Mouse (Mus musculus): ENCODE results near the gene Ccdc28a. TPM values are rescaled to one million over a fixed set of nuclear protein-coding genes. Genes with fewer than 3 reads are reported as not detected.

The Ccdc28a gene
- polyA plus RNA-seq, 1 experiment from 2014 or later = 5.9 TPM

DNA sequence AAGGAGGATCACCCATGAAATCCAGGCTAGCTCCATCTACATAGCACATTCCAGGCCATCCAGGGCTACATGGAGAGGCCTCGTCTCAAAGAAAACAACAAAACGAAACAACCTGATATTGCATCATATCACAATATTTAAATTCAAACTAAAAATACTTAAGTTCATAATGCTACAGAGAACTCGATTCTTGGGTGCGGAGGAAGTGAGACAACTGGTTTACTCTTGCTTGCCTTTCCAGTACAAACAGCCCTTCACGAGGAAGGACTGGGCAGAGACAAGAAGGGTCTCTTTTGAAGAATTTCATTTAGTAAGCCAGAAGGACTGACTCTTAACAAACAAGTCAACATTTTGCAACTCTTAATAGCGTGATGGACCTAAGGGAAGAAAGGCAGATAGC lies 46.2 kb downstream of the Ccdc28a start:
- Histone ChIP-seq H3K27ac (no peak overlapping the region), H3K9me3 (no peaks in the 10 kb centered on the region), H3K4me3 (no peak overlapping the region), H3K4me1 (replicated peaks) (0 out of 2 replicates have a peak, but pooled peaks cover 2% of the 10 kb centered on the region), H3K36me3 (no peaks in the 10 kb centered on the region), H3K27me3 (ENCODE audit: insufficient read depth, poor library complexity, severe bottlenecking) (no peaks in the 10 kb centered on the region)
- no peak for DNase-seq (ENCODE audit: low spot score)
- 83% methylated on average over 6 of the region's 6 CpGs for WGBS

DNA sequence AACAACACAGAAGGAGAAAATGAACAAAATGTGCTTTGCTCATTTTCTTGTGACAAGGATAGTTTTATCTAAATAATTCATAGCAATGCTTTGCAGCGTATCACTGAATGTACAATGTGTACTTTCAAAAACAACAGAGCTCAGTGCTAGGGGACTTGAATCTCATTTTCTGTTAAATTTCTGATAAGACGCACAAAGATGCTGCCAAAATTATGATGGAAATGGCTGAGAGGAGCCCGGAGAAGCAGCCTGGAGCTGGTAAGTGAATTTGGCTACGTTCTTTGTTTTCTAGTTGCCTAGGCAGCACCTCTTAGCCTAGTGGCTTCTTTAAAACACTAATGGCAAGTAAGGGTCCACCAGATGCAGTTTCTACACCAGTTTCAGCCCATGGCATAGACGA lies 52.6 kb downstream of the Ccdc28a start:
- Histone ChIP-seq H3K27ac (no peak overlapping the region), H3K36me3 (no peaks in the 10 kb centered on the region), H3K4me1 (replicated peaks) (0 out of 2 replicates have a peak, but pooled peaks cover 2% of the 10 kb centered on the region), H3K27me3 (ENCODE audit: insufficient read depth, poor library complexity, severe bottlenecking) (no peaks in the 10 kb centered on the region), H3K9me3 (no peaks in the 10 kb centered on the region), H3K4me3 (no peak overlapping the region)
- no peak for DNase-seq (ENCODE audit: low spot score)
- WGBS = 86% methylated on average over 5 of the region's 5 CpGs

DNA sequence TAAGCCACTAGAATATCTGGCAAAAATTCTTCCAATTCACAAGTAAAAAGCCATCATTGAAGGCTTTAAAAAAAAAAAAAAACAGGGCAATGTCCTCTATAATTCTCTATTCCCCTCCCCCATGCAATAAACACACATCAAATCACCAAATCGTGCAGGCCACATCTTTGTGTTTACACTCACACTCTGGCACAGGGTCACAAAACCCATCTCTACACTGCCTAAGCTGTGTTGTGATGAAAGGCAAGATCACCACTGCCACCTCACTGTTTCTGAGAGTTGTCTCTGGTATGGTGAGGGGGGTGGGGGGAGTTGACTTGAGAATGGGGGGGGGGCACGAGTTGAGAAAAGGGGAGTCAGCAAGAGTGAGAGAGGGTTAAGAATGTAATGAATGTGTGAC lies 57.5 kb downstream of the Ccdc28a start:
- Histone ChIP-seq H3K27me3 (ENCODE audit: insufficient read depth, poor library complexity, severe bottlenecking) (no peaks in the 10 kb centered on the region), H3K27ac (no peak overlapping the region), H3K4me3 (no peak overlapping the region), H3K36me3 (no peaks in the 10 kb centered on the region), H3K9me3 (no peaks in the 10 kb centered on the region), H3K4me1 (replicated peaks) (no peaks in the 10 kb centered on the region)
- DNase-seq (ENCODE audit: low spot score) = no peak
- WGBS = 69% methylated on average over 2 of the region's 2 CpGs

DNA sequence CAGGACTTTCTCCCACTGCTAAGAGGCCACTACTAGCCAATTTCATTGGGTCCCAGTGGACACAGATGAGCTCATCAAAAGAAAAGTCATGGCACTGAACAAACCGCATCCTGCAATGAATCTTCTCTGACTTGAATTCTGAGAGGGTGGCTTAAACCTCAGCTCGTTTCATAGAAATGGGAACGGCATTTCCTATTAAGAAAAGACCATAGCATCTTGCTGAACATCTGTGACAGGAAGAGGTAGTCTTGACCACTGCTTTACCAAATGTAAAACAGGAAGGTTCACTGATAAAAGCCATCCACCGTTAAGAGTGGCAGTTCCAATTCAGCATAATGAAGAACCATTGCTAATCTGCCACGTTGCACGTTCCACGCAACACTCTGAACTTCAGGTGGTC lies 58.1 kb downstream of the Ccdc28a start:
- H3K27me3 ChIP-seq (ENCODE audit: insufficient read depth, poor library complexity, severe bottlenecking) = no peaks in the 10 kb centered on the region
- no peaks in the 10 kb centered on the region for H3K9me3 ChIP-seq
- no peaks in the 10 kb centered on the region for H3K36me3 ChIP-seq
- H3K4me3 ChIP-seq = no peak overlapping the region
- WGBS = 93% methylated on average over 7 of the region's 7 CpGs
- H3K27ac ChIP-seq = no peak overlapping the region
- H3K4me1 ChIP-seq (replicated peaks) = no peaks in the 10 kb centered on the region
- no peak for DNase-seq (ENCODE audit: low spot score)

DNA sequence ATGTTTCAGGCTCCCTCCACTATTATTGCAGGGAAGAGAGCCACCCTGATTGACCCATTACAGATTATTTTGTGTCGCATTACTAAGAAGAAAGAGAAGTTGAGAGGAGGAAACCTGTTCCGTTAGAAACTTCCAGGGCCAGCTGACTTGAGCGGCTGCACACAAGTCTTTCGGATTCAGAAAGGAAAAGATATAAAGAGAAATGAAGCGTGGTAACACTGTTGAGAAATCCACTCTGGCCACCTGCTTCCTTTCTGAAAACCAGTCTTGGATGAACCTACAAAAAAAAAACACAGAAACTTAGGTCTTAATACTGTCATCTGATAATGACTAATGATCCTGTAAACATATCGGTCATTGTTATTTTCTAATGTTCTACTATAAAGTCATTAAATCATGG lies 59.7 kb downstream of the Ccdc28a start:
- Histone ChIP-seq H3K4me1 (replicated peaks) (no peaks in the 10 kb centered on the region), H3K9me3 (no peaks in the 10 kb centered on the region), H3K36me3 (no peaks in the 10 kb centered on the region), H3K4me3 (no peak overlapping the region), H3K27ac (no peak overlapping the region), H3K27me3 (ENCODE audit: insufficient read depth, poor library complexity, severe bottlenecking) (no peaks in the 10 kb centered on the region)
- 91% methylated on average over 6 of the region's 6 CpGs for WGBS
- no peak for DNase-seq (ENCODE audit: low spot score)

Other genes with a start within 250 kb of the Ccdc28a start
- 185 and 211 TPM in 2 replicates for gene Abracl, start 211.7 kb downstream of the Ccdc28a start, polyA plus RNA-seq (2016; fragmentation: Nextera tagmentation; extraction: Ambion mirVana)
- 12.9 and 15.7 TPM in 2 replicates for gene Reps1, start 179.1 kb downstream of the Ccdc28a start, polyA plus RNA-seq (2016; fragmentation: Nextera tagmentation; extraction: Ambion mirVana)
- 0.30 and 0.54 TPM in 2 replicates for gene Ect2l, start 24.1 kb downstream of the Ccdc28a start, polyA plus RNA-seq (2016; fragmentation: Nextera tagmentation; extraction: Ambion mirVana)
- 15.2 and 15.7 TPM in 2 replicates for gene Nhsl1, start 84.0 kb upstream of the Ccdc28a start, polyA plus RNA-seq (2016; fragmentation: Nextera tagmentation; extraction: Ambion mirVana)

All from hindbrain, embryonic 10.5 days (tissue).